ENCODE assay signal across 23 mouse cellular contexts in the genomic region with DNA sequence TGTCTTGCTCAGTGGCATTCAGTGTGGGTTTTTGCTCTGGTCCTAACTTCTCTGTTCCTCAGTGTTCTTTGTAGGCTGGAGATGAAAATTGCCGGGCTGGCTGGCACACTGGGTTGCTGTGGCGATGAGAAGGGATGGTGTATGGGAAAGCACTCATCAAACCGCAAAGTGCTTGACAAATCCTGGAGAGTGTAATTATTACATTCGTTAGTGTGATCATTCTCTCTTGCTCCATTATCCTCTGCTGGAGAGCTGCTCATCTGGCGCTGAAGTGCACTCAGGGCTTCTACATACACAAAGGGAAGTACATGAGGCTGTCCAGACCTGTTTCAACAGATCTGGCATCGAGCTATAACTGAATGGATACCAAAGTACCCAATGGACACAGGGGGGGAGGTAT.
"Had no signal": no experiment of that assay in that cellular context is flagged by ENCODE, and none has a peak within 500 bp of the region (broad histone marks: within the 10 kb centered on the region; RNA-seq: fewer than 3 reads in every experiment).

No protein-coding gene starts in this region.

- DNase-seq: kidney, postnatal 25 days; layer of hippocampus, adult 9-11 months; liver; lung, adult 18-20 months; lung, postnatal 10 days; lung, postnatal 36 days; right cerebral cortex, adult 18-20 months; right cerebral cortex, postnatal 14 days; right cerebral cortex, postnatal 4 days; thymus, adult 2 months; thymus, postnatal 25 days had no signal

- H3K27ac ChIP-seq: kidney, postnatal 0 days; layer of hippocampus, adult 2 months; limb, embryonic 10.5 days; limb, embryonic 13.5 days; liver, embryonic 12.5 days; liver, embryonic 15.5 days; lung, embryonic 15.5 days; neural tube, embryonic 12.5 days; neural tube, embryonic 15.5 days; stomach, postnatal 0 days had no signal

- H3K4me3 ChIP-seq: layer of hippocampus, adult 2 months; limb, embryonic 10.5 days; limb, embryonic 13.5 days; liver, embryonic 12.5 days; liver, embryonic 15.5 days; lung, embryonic 15.5 days; megakaryocyte, embryonic 14.5 days; neural tube, embryonic 12.5 days; neural tube, embryonic 15.5 days had no signal

- ATAC-seq: liver, embryonic 12.5 days had no signal

- H3K4me1 ChIP-seq: limb, embryonic 13.5 days; liver, embryonic 12.5 days; liver, embryonic 15.5 days; lung, embryonic 15.5 days; megakaryocyte, embryonic 14.5 days; neural tube, embryonic 15.5 days had no signal

- H3K9ac ChIP-seq: limb, embryonic 13.5 days; liver, embryonic 12.5 days; liver, embryonic 15.5 days; lung, embryonic 15.5 days; neural tube, embryonic 12.5 days; neural tube, embryonic 15.5 days had no signal

- H3K27me3 ChIP-seq: limb, embryonic 13.5 days; liver, embryonic 12.5 days; liver, embryonic 15.5 days; lung, embryonic 15.5 days; megakaryocyte, embryonic 14.5 days; neural tube, embryonic 12.5 days; neural tube, embryonic 15.5 days had no signal

- H3K9me3 ChIP-seq: limb, embryonic 10.5 days; limb, embryonic 13.5 days; liver, embryonic 15.5 days; lung, embryonic 15.5 days; neural tube, embryonic 12.5 days; neural tube, embryonic 15.5 days had no signal

- H3K36me3 ChIP-seq: limb, embryonic 10.5 days; limb, embryonic 13.5 days; liver, embryonic 12.5 days; liver, embryonic 15.5 days; lung, embryonic 15.5 days; neural tube, embryonic 12.5 days; neural tube, embryonic 15.5 days had no signal

- H3K4me2 ChIP-seq: limb, embryonic 13.5 days; liver, embryonic 12.5 days; liver, embryonic 15.5 days; lung, embryonic 15.5 days; midbrain, embryonic 11.5 days; neural tube, embryonic 12.5 days; neural tube, embryonic 15.5 days had no signal
